Mouse (Mus musculus) gastrocnemius, adult 8-10 months (tissue): ENCODE data around the gene Mfsd11. TPM values are rescaled to one million over a fixed set of nuclear protein-coding genes. Genes with fewer than 3 reads are reported as not detected.
A peak's percentile ranks its signal among the peaks of the same experiment; 100 is the strongest.
"Not testable (repeated sequence)": the region's sequence is repeated elsewhere in the genome, so short reads cannot be mapped to it uniquely, and the experiment has no call there.

Experiments used
- DNase-seq, 2 experiments: peaks; one replicate each; pipeline ENCODE4 v3.0.0; 2022; ENCODE audit warnings: low spot score in 2 of 2
- total RNA-seq, 4 experiments: library from RNA; stranded (reverse); gene quantifications; 2 replicates each; pipeline ENCODE4 v1.2.4; 2022

Gene Mfsd11
- total RNA-seq, 4 experiments from 2014 or later, result 21.7 to 23.9 (median 22.7) TPM

GRCm38 (mm10) chr11:116881440-116881839, 29.2 kb downstream of the Mfsd11 start:
- DNase-seq, result no peak

- DNase-seq, result no peak
Observed at GRCm38 (mm10) chr11:116882446-116882845, 30.2 kb downstream of the Mfsd11 start.

- no peak for DNase-seq
Observed at GRCm38 (mm10) chr11:116884061-116884460, 31.8 kb downstream of the Mfsd11 start.

GRCm38 (mm10) chr11:116885275-116886151, 33.3 kb downstream of the Mfsd11 start:
- DNase-seq, result peak; percentile 62 to 64

GRCm38 (mm10) chr11:116887136-116887535, 34.9 kb downstream of the Mfsd11 start:
- no peak for DNase-seq

- no peak for DNase-seq
Observed at GRCm38 (mm10) chr11:116893532-116894442, 41.5 kb downstream of the Mfsd11 start.

GRCm38 (mm10) chr11:116895402-116895801, 43.2 kb downstream of the Mfsd11 start:
- DNase-seq, result no peak

GRCm38 (mm10) chr11:116899247-116899646, 47.0 kb downstream of the Mfsd11 start:
- DNase-seq, result no peak

- not testable (repeated sequence) for DNase-seq
Observed at GRCm38 (mm10) chr11:116902588-116902987, 50.3 kb downstream of the Mfsd11 start.

GRCm38 (mm10) chr11:116905741-116906456, 53.7 kb downstream of the Mfsd11 start:
- DNase-seq, result no peak

GRCm38 (mm10) chr11:116913573-116913972, 61.3 kb downstream of the Mfsd11 start:
- no peak for DNase-seq

- DNase-seq, result no peak
Observed at GRCm38 (mm10) chr11:116914267-116914885, 62.1 kb downstream of the Mfsd11 start.

GRCm38 (mm10) chr11:116915241-116915640, 63.0 kb downstream of the Mfsd11 start:
- no peak for DNase-seq

GRCm38 (mm10) chr11:116917361-116917760, 65.1 kb downstream of the Mfsd11 start:
- no peak for DNase-seq

- peak; percentile 49 to 58 for DNase-seq
Observed at GRCm38 (mm10) chr11:116918323-116919185, 66.3 kb downstream of the Mfsd11 start, which contains the start of gene Mgat5b. Mgat5b (plus strand) TSS chr11:116918863.

- DNase-seq, result no peak
Observed at GRCm38 (mm10) chr11:116919186-116920020, 67.2 kb downstream of the Mfsd11 start.

- no peak for DNase-seq
Observed at GRCm38 (mm10) chr11:116920746-116921145, 68.5 kb downstream of the Mfsd11 start.

GRCm38 (mm10) chr11:116922058-116922457, 69.8 kb downstream of the Mfsd11 start:
- no peak for DNase-seq
